In the genomic region with DNA sequence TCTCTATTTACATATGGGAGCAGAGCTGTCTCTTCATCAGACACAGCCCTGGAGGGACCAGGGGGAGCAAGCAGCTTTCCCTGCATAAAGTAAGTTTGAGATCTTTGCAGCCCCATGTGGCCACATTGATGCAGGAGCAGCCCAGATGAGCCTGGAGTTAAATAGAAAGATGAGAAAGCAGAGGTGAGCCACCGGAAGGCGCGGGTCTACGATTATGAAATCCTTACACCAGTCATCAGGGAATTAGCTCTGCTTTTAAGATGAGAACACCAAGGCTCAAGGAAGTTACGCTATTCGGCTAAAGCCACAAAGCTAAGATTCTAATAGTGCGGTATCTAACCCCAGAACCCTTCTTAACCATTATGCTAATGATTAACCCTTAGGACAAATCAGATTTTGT, we compare ENCODE assay signal across 13 mouse cellular contexts. TPM values are rescaled to one million over a fixed set of nuclear protein-coding genes. Genes with fewer than 3 reads are reported as not detected.
DNase-seq lines count a peak whose midpoint lies in the region; ATAC-seq and TF ChIP-seq lines count a peak whose summit lies in the region.
"Had no signal": no experiment of that assay in that cellular context is flagged by ENCODE, and none has a peak within 500 bp of the region (broad histone marks: within the 10 kb centered on the region; RNA-seq: fewer than 3 reads in every experiment).

No protein-coding gene starts in this region.

- H3K9me3 ChIP-seq in liver, postnatal 0 days (ENCODE audit: low read length) = no peaks in the 10 kb centered on the region
- no peaks in the 10 kb centered on the region for H3K9me3 ChIP-seq in liver, embryonic 12.5 days (replicated peaks)
- H3K9me3 ChIP-seq: forebrain, embryonic 10.5 days had no signal

- no peak overlapping the region; the same call in 1 of the 2 replicates for H3K4me3 ChIP-seq in gastrocnemius, adult 2 months
- no peak overlapping the region for H3K4me3 ChIP-seq in liver, postnatal 0 days (ENCODE audit: low read depth, low read length)
- H3K4me3 ChIP-seq in liver, embryonic 12.5 days = no peak overlapping the region
- no peak overlapping the region for H3K4me3 ChIP-seq in C2C12 (ENCODE audit: insufficient read depth, poor library complexity, severe bottlenecking)

- intact Hi-C loops in gastrocnemius, adult 2 months (cut with DNase I) = no loop called here

- H3K79me3 ChIP-seq in C2C12 (ENCODE audit: low read depth) = peaks cover 23% of the 10 kb centered on the region

- H3K4me2 ChIP-seq in liver, postnatal 0 days (ENCODE audit: low read depth, low read length) = peak overlapping the region; percentile 28; the same call in 1 of the 2 replicates
- H3K4me2 ChIP-seq in liver, embryonic 12.5 days = no peak overlapping the region

- H3K79me2 ChIP-seq in C2C12 (ENCODE audit: control insufficient read depth, insufficient read depth) = peaks cover 35% of the 10 kb centered on the region

- H3ac ChIP-seq in C2C12 (ENCODE audit: control insufficient read depth, insufficient read length, low read depth) = no peak overlapping the region

- no peak for TF ChIP-seq CTCF in gastrocnemius, adult 2 months (IDR thresholded peaks at IDR 0.05)
- TF ChIP-seq CTCF in liver, postnatal 0 days (IDR thresholded peaks at IDR 0.05; ENCODE audit: low read depth) = no peak
- no peak for TF ChIP-seq CTCF in C2C12 (IDR thresholded peaks at IDR 0.05; ENCODE audit: control insufficient read depth, insufficient read depth, insufficient read length)

- 30% methylated on average over 7 of the region's 7 CpGs for WGBS in liver, postnatal 0 days (ENCODE audit: insufficient replicate concordance)
- WGBS in liver, embryonic 12.5 days (ENCODE audit: insufficient replicate concordance) = 44% methylated on average over 7 of the region's 7 CpGs

- no peak for TF ChIP-seq EP300 in liver, postnatal 0 days (IDR thresholded peaks at IDR 0.05; ENCODE audit: low read depth)

- ATAC-seq in liver, postnatal 0 days = no peak
- ATAC-seq in liver, embryonic 12.5 days = no peak
- ATAC-seq in monocyte, adult 5-6 weeks (replicated peaks; ENCODE audit: insufficient number of reproducible peaks, low FRiP score, low TSS enrichment, poor library complexity, severe bottlenecking) = peak; percentile 11; the same call in 1 of the 2 replicates

- peaks cover 14% of the 10 kb centered on the region; the same call in 1 of the 2 replicates for H3K4me1 ChIP-seq in liver, postnatal 0 days (ENCODE audit: insufficient read depth)
- H3K4me1 ChIP-seq in liver, embryonic 12.5 days = peaks cover 27% of the 10 kb centered on the region; the same call in 1 of the 2 replicates

- peak overlapping the region; percentile 87 for H3K27ac ChIP-seq in gastrocnemius, adult 2 months
- no peak overlapping the region for H3K27ac ChIP-seq in liver, postnatal 0 days (ENCODE audit: low read depth)
- H3K27ac ChIP-seq in liver, embryonic 12.5 days = no peak overlapping the region
- H3K27ac ChIP-seq: forebrain, embryonic 10.5 days had no signal

- peaks cover 39% of the 10 kb centered on the region for H3K27me3 ChIP-seq in liver, postnatal 0 days (ENCODE audit: insufficient read depth, low read length)
- H3K27me3 ChIP-seq in liver, embryonic 12.5 days (replicated peaks) = peaks cover 95% of the 10 kb centered on the region
- H3K27me3 ChIP-seq in C2C12 (ENCODE audit: control insufficient read depth, insufficient read depth, insufficient read length) = no peaks in the 10 kb centered on the region

- H3K36me3 ChIP-seq in liver, postnatal 0 days (replicated peaks; ENCODE audit: insufficient read depth, low read length) = no peaks in the 10 kb centered on the region
- H3K36me3 ChIP-seq in liver, embryonic 12.5 days = no peaks in the 10 kb centered on the region
- peaks cover 6% of the 10 kb centered on the region for H3K36me3 ChIP-seq in C2C12 (ENCODE audit: control insufficient read depth, insufficient read depth)
- H3K36me3 ChIP-seq: forebrain, embryonic 10.5 days had no signal

- H3K9ac ChIP-seq in liver, postnatal 0 days (replicated peaks) = no peak overlapping the region
- H3K9ac ChIP-seq in liver, embryonic 12.5 days = no peak overlapping the region

- no peak for DNase-seq in gastrocnemius, adult 2 months
- no peak for DNase-seq in gastrocnemius, adult 18-20 months (ENCODE audit: low spot score)
- DNase-seq in liver, postnatal 0 days = no peak
- DNase-seq in embryo, embryonic 10 days (ENCODE audit: low spot score) = no peak
- DNase-seq in cerebellum, postnatal 14 days = no peak
- DNase-seq: gastrocnemius, postnatal 10 days; kidney, adult 18-20 months had no signal

TF ChIP-seq in C2C12, 6 proteins besides CTCF, POLR2A, EP300 and RAD21:
- peak; percentile 68 for TF ChIP-seq CEBPB (IDR thresholded peaks at IDR 0.05; ENCODE audit: low read depth)
- no peak for TF ChIP-seq FOSL1 (IDR thresholded peaks at IDR 0.05; ENCODE audit: insufficient read depth, low read length, poor library complexity, severe bottlenecking)
- no peak for TF ChIP-seq MAX (IDR thresholded peaks at IDR 0.05)

RNA-seq across cellular contexts. Expression of gene Itga3, which starts 1.4 kb away (rescaled TPM):
- 1 to 10 TPM; 4.3 to 5.2 TPM for total RNA-seq in gastrocnemius, adult 2 months (2021)
- total RNA-seq in gastrocnemius, adult 18-20 months (2021) = 1 to 10 TPM; 4.7 to 5.0 TPM
- polyA plus RNA-seq in liver, postnatal 0 days (2015; fragmentation: Nextera tagmentation; extraction: Ambion mirVana) = 0.97 and 1.0 TPM in 2 replicates
- polyA plus RNA-seq in liver, embryonic 12.5 days (2016; fragmentation: Nextera tagmentation; extraction: Ambion mirVana) = 2.8 and 3.6 TPM in 2 replicates
- 51.1 TPM for polyA plus RNA-seq in C2C12 (2012; fragmentation: generic; extraction: Trizol)
- total RNA-seq in monocyte, adult 5-6 weeks (2017) = 0.75 to 1.2 TPM (median 0.97 TPM) in 3 replicates

RNA-seq across cellular contexts. Expression of gene Pdk2, which starts 36.8 kb away (rescaled TPM):
- total RNA-seq in gastrocnemius, adult 2 months (2021) = 100 to 1,000 TPM; 471 to 485 TPM
- total RNA-seq in gastrocnemius, adult 18-20 months (2021) = 100 to 1,000 TPM; 514 to 515 TPM
- polyA plus RNA-seq in liver, postnatal 0 days (2015; fragmentation: Nextera tagmentation; extraction: Ambion mirVana) = 16.2 and 17.3 TPM in 2 replicates
- 10.0 and 11.0 TPM in 2 replicates for polyA plus RNA-seq in liver, embryonic 12.5 days (2016; fragmentation: Nextera tagmentation; extraction: Ambion mirVana)
- polyA plus RNA-seq in C2C12 (2012; fragmentation: generic; extraction: Trizol) = 1.8 TPM
- total RNA-seq in monocyte, adult 5-6 weeks (2017) = 2.8 to 14.5 TPM (median 4.8 TPM) in 3 replicates

RNA-seq across cellular contexts. Expression of gene Dlx3, which starts 42.0 kb away (rescaled TPM):
- not detected for total RNA-seq in gastrocnemius, adult 2 months (2021)
- total RNA-seq in gastrocnemius, adult 18-20 months (2021) = not detected
- polyA plus RNA-seq in liver, postnatal 0 days (2015; fragmentation: Nextera tagmentation; extraction: Ambion mirVana) = not detected in 2 replicates
- 0.05 and 0.08 TPM in 2 replicates for polyA plus RNA-seq in liver, embryonic 12.5 days (2016; fragmentation: Nextera tagmentation; extraction: Ambion mirVana)
- polyA plus RNA-seq in C2C12 (2012; fragmentation: generic; extraction: Trizol) = 31.8 TPM
- not detected in 3 replicates for total RNA-seq in monocyte, adult 5-6 weeks (2017)
- total RNA-seq: layer of hippocampus, postnatal 10 days had no signal
- polyA plus RNA-seq: heart, embryonic 14.5 days had no signal

Comparison
In these comparisons a context has a peak if more than half of its experiments do, and no peak if none do; other contexts are left out.
1. RNA of gene Pdk2, which starts 36.8 kb away (total RNA-seq): 514 to 515 TPM in gastrocnemius, adult 18-20 months and 471 to 485 TPM in gastrocnemius, adult 2 months; 2.8 to 14.5 TPM in monocyte, adult 5-6 weeks; every median in the first group is over 10 times any median in the second.